Mouse (Mus musculus) urinary bladder, postnatal 25 days (tissue): ENCODE results near the gene Rab5a.
"Not testable (repeated sequence)": the region's sequence is repeated elsewhere in the genome, so short reads cannot be mapped to it uniquely, and the experiment has no call there.

ENCODE experiments used
- DNase-seq: peaks from one replicate; pipeline ENCODE4 v3.0.0; 2022; ENCODE audit warnings: low spot score

The Rab5a gene

GRCm38 (mm10) chr17:53478858-53479603 is at the start of gene Rab5a:
Gene Rab5a, plus strand, starts transcription at chr17:53479234.
- peak; percentile 100 for DNase-seq

GRCm38 (mm10) chr17:53456152-53456551 is 22.9 kb upstream of the Rab5a start:
- no peak for DNase-seq

DNA sequence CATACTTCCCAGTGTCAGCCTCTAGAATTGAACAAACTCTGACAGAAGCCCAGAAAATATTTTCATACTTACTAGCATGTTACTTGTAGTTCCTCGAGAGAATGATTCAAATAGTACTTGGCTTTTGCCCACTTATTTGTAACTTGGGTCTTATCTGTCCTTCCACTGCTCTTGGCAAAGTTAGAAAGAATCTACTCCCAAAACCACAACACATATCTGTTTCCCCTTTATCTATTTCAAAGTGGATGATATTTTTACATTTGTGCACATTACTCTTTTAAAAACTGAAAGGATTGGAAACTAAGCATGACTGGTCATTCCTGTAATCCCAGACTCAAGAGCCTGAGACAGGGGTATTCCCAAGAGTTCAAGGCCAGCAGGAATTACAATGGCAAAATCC is 22.3 kb upstream of the Rab5a start:
- no peak for DNase-seq

DNA sequence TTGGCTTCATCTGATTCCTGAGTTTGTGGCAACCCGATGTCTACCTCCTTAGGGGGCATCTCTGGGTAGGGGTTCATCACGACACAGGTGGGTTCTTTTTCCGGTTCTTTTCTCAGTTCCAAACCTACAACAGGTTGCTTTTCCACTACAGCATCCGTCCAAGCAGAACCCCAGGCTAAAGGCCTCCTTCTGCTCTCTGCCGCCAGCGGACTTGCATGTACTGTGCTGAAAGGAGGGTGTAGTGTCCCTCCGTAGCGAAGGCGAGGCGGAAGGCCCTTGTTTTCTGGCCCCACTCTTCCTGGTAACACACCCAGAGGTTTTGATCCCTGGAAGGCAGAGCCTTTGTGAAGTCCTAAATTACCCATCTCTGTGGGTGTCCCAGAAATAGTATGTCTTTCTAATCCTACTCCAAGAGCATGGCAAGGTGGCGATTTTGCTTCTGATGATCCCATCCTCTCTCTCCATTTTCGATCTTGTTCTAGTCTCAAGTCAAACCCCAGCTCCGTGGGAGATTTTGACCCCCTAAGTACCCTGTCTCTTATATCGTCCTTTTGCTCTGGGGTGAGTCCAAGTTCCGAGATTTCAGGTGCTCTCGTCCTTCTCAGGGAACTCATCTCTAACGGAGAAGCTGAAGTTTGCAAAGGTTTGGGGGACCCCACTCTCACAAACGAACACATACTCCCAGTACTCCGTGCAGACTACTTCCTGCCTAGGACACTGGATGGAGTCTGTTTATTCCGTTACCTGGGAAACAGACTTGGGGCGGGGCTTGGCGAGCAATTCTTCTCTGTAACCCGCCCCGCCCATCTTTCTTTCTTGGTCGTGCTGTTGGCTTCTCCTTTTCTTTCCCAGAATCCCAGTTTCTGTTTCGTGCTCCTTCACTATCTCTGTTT is 16.2 kb upstream of the Rab5a start, which contains the start of gene Efhb:
TSS of gene Efhb (minus strand) at position 719 of the 893 bp plus-strand sequence.
- peak; percentile 89 for DNase-seq

GRCm38 (mm10) chr17:53463496-53463840 is 15.6 kb upstream of the Rab5a start:
- DNase-seq = no peak

- no peak for DNase-seq
These were observed 13.5 kb upstream of the Rab5a start for GRCm38 (mm10) chr17:53465569-53465968.

- DNase-seq = no peak
These were observed 10.3 kb upstream of the Rab5a start for GRCm38 (mm10) chr17:53468697-53469096.

DNA sequence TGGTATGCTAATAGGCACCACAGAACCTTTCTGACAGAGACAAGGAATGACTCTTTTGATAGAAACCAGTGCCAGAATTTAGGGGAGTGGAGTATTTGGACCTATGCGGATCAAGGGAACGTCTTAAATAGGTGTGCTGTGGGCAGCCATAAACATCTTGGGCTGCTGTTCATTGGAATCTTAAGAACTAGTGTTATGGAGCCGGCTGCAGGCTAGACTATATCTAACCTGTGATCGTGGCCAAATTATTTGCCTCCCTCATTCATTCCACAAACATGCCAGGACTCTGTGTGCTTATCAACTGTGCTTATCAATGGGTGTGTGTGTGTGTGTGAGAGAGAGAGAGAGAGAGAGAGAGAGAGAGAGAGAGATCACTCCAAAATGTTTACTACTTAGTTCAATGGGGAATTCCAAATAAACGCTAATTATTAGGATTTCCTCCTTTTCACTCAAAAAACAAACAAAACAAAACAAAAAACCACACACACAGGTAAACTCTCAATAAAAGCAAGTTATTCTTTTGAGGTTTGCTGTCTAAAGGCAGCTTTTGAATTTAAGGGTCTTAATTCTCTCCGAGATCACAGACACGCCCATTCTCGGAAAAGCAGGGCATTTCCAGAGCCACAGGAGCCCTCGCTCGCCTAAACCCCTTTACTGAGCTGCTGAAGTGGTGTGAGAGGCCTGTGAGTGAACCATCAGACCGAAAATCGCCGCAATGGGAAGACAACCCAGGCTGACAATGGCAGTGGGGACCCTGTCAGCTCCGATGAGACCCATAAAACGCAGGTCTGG is 772 bp upstream of the Rab5a start:
- no peak for DNase-seq

DNA sequence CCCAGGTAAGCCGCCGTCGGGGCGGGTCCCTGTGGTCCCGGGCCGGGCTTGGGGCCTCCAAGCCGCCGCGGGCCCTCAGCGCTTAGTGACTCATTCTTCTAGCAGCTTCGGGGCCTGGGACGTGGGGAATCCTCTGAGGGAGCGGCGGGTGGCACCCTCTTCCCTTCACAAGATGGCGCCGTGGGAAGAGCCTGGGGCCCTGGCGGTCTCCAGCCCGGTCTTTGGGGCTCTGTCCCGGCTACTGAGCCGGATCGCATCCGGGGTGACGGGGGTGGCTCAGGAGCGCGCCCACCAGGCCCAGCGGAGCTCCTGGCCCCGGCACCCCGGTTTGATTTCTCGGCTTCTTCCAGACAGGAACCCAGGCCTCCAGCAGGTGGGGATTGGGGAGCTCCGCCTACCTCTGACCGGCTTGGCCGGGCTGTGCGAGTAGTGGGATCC is 589 bp downstream of the Rab5a start:
- DNase-seq = peak; percentile 45

DNA sequence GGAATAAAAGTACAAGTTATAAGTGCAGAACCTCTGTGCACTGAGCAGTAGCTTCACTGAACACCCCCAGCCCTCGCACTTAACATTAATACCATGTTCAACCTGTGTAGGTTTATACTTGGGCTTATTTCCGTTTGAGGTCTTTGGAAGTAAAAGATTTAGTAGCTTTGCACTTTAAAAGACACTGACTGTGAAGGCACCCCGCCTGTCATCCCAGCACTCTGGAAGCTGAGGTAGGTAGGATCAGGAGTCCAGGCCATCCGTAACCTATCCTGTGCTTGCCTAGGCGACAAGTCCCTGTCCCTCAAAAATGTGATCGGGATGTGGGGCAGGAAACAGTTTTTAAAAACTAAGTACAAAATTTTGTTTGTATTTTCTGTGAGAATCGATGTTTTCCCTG is 1.4 kb downstream of the Rab5a start:
- DNase-seq = no peak

DNA sequence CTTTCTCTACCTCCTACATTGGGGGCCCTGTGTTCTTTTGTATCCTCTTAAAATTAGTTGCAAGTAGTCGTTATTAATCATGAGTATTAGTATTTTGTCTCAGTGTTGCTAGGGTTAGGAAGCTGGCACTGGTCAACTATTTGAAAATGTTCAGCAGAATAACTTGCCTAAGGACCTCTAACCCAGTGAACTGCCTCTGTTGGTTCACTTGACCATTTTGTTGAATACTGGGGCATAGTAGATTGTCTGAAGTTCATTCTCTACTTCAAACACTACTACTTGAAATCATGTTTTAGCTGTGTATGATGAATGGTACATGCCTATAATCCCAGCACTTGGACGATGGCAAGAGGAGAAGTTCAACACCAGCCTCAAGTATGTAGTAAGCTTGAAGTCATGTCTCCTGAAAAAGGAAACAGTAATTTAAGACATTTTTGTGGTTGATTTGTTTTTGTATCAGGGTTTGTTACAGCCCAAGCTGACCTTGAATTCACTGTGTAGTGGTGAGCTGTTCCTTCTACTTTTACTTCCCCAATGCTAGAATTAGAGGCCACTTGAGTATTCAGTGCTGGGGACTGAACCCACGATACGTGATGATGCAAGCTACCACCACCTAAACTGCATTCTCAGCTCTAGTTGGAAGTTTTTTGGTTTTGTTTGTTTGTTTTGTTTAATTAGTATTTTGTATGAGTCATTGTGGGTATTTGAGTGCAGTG is 9.4 kb downstream of the Rab5a start:
- DNase-seq = no peak

DNA sequence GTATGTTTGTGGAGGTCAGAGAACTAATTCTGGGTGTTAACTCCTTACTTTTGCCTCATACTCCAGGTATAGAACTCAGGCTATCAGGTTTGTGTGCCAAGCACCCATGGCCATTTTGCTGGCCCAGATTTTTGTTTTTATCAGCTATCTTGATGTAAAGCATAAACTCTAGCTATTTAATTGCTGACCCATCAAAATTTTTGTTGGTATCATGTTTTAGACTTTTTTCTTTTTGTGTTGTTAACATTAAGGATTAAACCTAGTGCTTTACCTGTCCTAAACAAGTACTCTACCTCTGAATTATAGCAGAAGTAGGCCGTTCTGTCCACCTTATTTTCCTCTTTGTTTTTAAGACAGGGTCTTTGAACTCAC is 10.0 kb downstream of the Rab5a start:
- DNase-seq = no peak

- DNase-seq = no peak
These were observed 23.9 kb downstream of the Rab5a start for GRCm38 (mm10) chr17:53502966-53503365.

- DNase-seq = no peak
These were observed 33.4 kb downstream of the Rab5a start for GRCm38 (mm10) chr17:53512311-53512951.

DNA sequence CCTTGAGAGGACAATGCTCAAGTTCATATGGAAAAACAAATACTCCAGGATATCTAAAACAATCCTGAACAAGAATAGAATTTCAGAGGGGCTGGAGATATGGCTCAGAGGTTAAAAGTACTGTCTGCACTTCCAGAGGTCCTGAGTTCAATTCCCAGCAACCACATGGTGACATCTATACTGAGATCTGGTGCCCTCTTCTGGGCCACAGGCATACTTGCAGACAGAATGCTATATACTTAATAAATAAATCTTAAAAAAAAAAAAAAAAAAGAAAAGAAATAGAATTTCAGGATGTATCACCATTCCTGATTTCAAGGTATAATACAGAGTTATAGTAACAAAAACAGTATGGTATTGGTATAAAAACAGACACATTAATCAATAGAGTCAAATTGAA is 40.3 kb downstream of the Rab5a start:
- no peak for DNase-seq

GRCm38 (mm10) chr17:53520509-53520908 is 41.5 kb downstream of the Rab5a start:
- DNase-seq = no peak

- no peak for DNase-seq
These were observed 49.0 kb downstream of the Rab5a start for GRCm38 (mm10) chr17:53528034-53528433.

DNA sequence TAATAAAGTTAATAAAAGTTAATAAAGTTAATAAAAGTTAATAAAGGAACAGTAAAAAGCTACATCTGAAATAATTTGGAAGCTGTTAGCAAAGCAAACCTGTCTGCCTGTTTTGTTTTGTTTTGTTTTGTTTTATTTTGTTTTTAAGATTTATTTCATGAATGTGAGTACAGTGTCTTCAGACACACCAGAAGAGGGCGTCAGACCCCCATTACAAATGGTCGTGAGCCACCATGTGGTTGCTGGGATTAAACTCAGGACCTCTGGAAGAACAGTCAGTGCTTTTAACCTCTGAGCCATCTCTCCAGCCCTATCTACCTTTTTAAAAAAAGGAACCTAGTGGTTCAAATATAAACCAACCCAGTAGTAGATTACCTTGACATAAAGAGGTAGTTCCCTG is 52.1 kb downstream of the Rab5a start:
- no peak for DNase-seq

DNA sequence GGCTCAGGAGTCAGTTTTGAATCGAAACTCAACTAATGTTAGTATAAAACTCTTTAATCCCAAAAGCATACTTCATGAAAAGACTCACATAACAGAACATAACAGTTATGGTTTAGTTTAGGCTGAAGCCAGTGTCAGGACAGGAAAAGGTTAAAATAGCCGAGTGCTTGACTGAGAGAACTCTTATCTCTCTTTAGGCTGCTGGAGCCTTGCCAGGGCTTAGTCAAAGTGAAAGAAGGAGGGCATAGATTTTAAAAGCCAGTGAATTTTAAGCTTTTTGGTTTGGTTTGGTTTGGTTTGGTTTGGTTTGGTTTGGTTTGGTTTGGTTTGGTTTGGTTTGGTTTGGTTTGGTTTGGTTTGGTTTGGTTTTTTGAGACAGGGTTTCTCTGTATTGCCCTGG is 53.4 kb downstream of the Rab5a start:
- no peak for DNase-seq

DNA sequence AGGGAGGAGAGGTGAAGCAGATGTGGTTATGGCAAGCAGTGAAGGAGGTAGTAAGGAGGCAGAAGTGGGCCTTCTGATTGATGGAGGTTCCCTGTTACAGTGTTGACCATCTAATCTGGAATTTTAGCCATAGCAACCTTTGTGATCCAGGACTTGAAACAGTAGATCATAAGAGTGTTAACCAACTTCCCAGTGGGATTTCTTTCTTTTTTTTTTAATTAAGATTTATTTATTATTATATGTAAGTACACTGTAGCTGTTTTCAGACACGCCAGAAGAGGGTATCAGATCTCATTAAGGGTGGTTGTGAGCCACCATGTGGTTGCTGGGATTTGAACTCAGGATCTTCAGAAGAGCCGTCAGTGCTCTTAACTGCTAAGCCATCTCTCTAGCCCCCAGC is 60.3 kb downstream of the Rab5a start, which contains the start of gene Pp2d1:
TSS of gene Pp2d1 (minus strand) at position 101 of the 400 bp plus-strand sequence.
- DNase-seq = not testable (repeated sequence)

DNA sequence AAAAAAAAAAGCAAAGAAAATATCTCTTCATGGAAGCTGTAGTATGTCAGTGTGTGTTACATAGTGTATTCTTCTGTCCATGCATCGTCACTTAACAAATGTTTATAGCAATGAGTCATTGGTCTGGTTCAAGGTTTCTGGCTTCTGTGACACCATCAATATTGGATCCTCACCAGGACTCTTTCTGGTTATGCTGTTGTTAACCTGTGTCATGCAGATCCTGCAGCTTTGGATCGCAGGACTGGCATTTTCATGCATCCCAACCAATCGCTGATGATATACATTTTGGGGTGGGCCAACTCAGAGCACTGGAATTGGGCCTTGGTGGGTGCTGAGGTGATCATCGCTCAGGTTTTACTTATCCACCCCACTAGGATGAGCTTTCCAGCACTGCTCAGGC is 63.5 kb downstream of the Rab5a start:
- DNase-seq = no peak
